Mouse (Mus musculus) liver, adult 2 months (tissue): ENCODE measurements around the gene Ankfy1.

Source experiments
- CTCF ChIP-seq: fragments of 200-500 bp; IDR thresholded peaks from 2 replicates; pipeline ENCODE4 v1.5.1; 2011; ENCODE audit warnings: low read depth, low read length, control low read depth
- POLR2A ChIP-seq: fragments of 200-500 bp; IDR thresholded peaks from 2 replicates; pipeline ENCODE4 v1.6.1; 2011; ENCODE audit warnings: low read length, control low read depth; ENCODE audit not compliant: insufficient read depth; ENCODE audit errors: extremely low read depth

GRCm38 (mm10) chr11:72697323-72697722 lies 7.5 kb downstream of the Ankfy1 start:
- TF ChIP-seq CTCF (no peak), POLR2A (no peak)
